Mouse (Mus musculus) heart, postnatal 0 days (tissue): ENCODE measurements around the gene Mmp28.

Source experiments
- CTCF ChIP-seq: IDR thresholded peaks from 2 replicates; pipeline ENCODE4 v1.5.1; 2016; ENCODE audit warnings: antibody characterized with exemption, control low read depth, low read depth
- EP300 ChIP-seq: IDR thresholded peaks from 2 replicates; pipeline ENCODE4 v1.6.1; 2016; ENCODE audit warnings: antibody characterized with exemption, low read depth

- TF ChIP-seq EP300 (no peak), CTCF (no peak)
Observed at GRCm38 (mm10) chr11:83443824-83444223, 19.0 kb downstream of the Mmp28 start.
